Mouse (Mus musculus) gastrocnemius, postnatal 36 days (tissue): ENCODE data around the gene Rnf8. TPM values are rescaled to one million over a fixed set of nuclear protein-coding genes. Genes with fewer than 3 reads are reported as not detected.
A peak's percentile ranks its signal among the peaks of the same experiment; 100 is the strongest.

Experiments
- DNase-seq, 2 experiments: peaks; one replicate each; pipeline ENCODE4 v3.0.0; 2022
- intact Hi-C: fragments of 180-260 bp; cut with DNase I; formaldehyde crosslinking; loops from one replicate; pipeline ENCODE4 v1.15.1; 2025
- total RNA-seq, 2 experiments: library from RNA; stranded (reverse); gene quantifications; 2 replicates each; pipeline ENCODE4 v1.2.3; 2021

The Rnf8 gene
- total RNA-seq, 2 experiments from 2014 or later: 17.9 to 22.4 TPM

DNA sequence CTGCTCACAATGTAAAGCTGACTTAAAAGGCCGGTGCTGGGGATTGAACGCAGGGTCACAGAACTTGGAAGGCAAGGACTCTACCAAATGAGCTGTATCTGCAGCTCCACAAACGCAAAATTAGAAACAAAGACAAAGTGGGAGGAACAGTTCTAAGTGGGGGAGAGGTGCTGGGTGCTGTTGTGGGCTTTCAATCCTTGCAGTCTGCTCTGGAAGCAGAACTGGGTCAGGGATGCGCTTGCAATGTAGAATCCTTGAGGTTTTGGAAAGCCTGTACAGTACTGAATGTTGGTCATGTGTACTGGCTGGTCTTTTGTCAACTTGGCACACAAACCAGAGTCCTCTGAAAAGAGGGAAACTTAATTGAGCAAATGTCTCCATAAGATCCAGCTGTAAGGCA, 1.0 kb downstream of the Rnf8 start:
- no peak for DNase-seq
- intact Hi-C loops: no loop called here

DNA sequence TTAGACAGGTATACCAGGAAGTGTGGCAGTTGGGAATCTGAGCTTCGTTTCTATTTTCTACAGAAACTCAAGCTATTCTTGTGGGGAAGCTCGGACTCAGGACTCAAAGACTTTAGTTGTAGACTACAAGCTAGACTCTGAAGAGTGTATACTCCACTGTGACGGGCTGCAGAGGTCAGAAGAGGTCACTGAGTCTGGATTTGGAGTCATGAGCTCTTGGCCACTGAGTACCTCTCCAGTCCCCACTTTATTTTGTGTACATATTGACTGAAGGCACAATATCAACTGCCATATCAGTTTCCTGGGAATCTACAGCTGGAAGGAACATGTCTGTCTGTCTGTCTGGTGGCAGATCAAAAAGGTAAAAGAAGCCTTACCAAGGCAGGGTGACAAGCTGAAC, 4.6 kb downstream of the Rnf8 start:
- intact Hi-C loops: no loop called here

DNA sequence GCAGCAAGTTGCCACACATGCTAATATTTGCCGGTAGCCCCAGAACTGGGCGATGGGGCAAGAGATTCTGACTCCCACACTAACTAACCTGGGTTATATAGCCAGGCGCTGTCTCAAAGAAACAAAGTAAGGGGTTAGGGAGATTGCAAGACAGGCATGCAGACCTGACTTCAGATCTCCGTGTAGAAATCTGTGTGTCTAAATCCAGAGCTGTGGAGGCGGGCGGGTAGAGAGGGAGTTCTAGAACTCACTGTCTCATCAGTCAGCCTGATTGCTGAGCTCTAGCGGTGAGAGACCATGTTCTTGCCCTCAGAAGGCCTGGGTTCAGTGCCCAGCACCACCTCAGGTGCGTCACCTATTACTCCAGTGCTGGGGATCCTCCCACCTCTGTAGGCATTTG, 8.9 kb downstream of the Rnf8 start:
- intact Hi-C loops: no loop called here
- no peak for DNase-seq

More for the DNA sequence above, 4.6 kb downstream of the Rnf8 start:
- no peak for DNase-seq

DNA sequence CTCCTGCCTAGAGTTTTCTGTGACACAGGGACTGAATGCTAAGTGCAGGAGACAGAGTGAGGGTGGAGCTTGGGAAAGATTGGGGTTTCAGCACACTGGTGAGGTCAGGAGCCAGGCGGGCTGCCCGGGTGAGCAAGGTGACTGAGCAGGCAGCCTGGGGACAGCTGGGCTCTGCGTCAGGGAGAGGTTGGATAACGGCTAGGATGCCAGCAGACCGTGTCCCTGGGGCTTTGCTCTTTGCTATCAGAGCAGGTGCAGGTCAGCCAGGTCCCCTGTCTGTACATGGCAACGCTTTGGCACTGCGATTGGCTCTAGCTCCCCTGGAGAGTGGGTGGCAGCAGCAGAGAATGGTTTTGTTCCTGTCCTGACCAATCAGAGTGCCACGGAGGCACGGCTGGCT, 12.7 kb downstream of the Rnf8 start:
- DNase-seq: peak; percentile 28 to 47
- intact Hi-C loops: no loop called here

DNA sequence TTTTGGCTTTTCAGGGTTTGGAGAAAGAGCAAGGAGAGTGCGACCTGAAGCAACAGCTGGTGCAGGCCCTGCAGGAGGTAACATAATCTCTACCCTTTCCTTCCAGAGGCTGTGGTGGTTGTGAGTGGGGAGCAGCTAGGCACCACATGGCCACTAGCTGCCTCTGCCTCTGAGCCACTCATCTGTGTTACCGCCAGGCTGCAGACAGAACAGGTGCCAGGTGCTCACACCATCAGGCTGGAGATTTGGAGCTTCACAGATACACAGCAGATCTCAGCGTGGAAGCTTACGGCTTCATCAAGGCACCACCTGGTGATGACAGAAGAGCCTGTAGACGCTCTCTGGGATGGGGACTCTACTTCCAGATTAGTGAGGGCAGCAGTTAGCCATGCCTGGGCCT, 14.4 kb downstream of the Rnf8 start:
- intact Hi-C loops: no loop called here
- DNase-seq: no peak

DNA sequence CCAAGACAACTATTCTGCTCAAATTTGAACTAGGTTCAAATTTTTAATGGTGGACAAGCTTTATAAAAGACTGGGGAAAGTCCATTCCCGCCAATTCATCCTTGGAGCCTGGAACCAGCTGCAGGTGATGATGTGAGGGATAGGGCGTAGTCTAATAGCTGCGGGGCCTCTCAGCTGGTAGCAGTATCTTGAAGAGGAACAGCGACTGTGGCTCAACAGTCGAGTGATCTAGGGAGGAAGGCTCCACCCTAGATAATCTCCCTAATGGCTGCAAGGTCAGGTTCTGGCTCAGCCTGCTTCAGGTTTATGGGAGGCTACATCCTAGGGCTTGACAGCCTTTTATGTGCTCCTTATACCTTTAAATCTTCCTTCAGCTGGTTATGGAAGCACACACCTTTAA, 15.0 kb downstream of the Rnf8 start:
- intact Hi-C loops: no loop called here

DNA sequence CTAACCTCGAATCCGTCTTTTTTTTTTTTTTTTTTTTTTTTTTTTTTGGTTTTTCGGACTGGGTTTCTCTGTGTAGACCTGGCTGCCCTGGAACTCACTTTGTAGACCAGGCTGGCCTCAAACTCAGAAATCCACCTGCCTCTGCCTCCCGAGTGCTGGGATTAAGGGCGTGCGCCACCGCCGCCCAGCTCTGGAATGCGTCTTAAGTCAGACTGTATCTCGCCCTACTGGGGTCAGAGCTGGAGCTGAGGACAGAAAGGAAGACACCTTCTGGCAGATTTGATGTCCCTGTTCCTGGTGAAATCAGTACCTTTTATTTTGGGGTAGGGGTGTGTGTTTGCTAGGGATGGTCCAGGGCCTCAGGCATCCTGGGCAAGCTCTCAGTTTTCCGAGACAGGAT, 17.7 kb downstream of the Rnf8 start:
- intact Hi-C loops: no loop called here
- DNase-seq: no peak

More for the DNA sequence above, 15.0 kb downstream of the Rnf8 start:
- DNase-seq: no peak

DNA sequence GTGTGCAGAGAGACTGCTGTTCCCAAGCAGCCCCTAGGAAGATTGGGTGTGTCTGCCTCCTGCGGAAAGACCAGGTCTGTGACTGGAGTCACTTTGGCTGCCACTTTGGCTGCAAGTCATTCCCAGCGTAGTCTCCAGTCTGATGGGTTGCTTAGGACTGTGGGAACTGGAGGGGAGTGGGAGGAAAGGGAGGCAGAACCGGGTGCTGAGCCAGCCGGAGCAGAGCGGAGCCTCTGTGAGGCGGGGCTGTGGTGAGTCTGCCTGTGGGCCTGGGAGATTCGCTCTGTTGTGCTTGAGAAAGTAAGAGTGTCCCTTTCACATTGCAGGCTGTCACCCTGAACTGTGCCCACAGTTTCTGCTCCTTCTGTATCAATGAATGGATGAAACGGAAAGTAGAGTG, 20.9 kb downstream of the Rnf8 start:
- DNase-seq: no peak
- intact Hi-C loops: loop anchor here (5.0 kb wide), 1 partner anchor 57 kb away; no protein-coding TSS in a partner anchor

DNA sequence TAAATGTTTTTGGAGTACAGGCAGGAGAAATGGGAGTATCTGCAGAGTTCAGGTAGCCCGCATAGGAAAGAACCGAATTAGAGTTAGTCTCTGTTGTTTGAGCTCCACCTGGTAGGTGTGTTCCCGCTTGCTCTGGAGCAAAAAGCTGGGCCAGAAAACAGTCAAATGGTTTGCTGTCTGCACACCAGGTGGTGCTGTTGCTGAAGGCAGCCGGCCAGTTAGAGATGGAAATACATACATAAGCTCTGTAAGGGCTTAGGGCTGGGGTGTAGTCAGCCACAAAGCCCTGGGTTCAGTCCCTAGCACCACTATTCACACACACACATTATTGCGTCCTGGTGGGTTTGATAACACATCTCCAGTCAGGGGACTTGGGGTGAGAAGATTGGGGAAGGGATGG, 21.5 kb downstream of the Rnf8 start:
- intact Hi-C loops: loop anchor here (5.0 kb wide), 1 partner anchor 56 kb away; no protein-coding TSS in a partner anchor
- DNase-seq: no peak

DNA sequence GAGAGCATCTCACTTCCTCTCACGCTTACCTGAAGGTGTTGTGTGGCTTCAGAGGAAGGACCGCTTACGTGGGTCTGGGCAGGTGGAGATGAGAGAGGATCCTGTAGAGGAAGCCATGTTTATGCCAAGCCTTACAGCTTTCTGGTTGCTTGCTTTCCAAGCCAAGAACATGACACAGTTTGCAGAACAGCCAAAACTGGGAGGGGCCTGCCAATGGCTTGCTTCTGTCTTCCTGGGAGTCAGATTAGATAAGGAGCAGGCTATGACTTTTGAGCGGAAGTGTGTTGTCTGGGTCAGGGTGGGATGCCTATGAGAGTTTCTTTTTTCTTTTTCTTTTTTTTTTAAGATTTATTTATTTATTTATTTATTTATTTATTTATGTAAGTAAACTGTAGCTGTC, 22.8 kb downstream of the Rnf8 start:
- intact Hi-C loops: loop anchor here (5.0 kb wide), 1 partner anchor 55 kb away; no protein-coding TSS in a partner anchor
- no peak for DNase-seq

DNA sequence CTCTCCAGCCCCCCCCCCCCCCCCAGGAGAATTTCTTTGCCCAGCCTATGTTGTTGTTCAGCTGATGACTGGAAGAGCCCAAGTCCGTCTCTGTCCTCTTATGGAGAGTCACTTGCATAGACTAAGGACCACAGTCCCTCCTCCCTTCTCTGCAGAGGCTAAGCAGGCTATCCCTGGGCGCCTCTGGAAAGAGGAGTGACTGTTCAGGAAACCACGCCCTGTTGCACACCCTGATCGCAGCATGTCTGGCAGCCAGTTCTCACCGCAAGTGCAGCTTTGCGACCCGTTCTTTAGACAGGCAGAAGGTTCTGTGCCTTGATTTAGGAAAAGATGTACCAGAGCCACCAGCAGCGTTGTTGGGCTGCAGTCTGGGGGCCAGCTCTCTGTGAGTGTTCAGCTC, 23.3 kb downstream of the Rnf8 start:
- DNase-seq: no peak
- intact Hi-C loops: loop anchor here (5.0 kb wide), 1 partner anchor 54 kb away; no protein-coding TSS in a partner anchor

DNA sequence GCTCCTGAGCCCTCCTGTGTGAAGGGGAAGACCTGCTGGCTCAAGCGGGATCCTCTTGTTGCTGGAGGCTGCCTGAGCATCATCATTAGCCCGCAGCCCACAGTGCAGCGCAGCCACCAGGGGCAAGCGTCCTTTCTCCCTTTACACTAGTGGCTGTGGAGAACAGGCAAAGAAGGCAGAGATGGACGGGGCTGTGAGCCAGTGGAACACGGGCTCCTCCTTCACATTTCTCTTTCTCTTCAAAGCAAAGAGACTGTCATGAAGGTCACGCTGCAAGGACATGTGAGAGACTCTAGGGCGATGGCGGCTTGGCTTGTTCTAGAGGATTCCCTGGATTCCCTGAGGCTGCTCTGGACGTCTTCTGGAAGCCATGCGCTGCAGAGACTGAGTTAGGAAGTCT, 26.4 kb downstream of the Rnf8 start:
- no peak for DNase-seq
- intact Hi-C loops: no loop called here

DNA sequence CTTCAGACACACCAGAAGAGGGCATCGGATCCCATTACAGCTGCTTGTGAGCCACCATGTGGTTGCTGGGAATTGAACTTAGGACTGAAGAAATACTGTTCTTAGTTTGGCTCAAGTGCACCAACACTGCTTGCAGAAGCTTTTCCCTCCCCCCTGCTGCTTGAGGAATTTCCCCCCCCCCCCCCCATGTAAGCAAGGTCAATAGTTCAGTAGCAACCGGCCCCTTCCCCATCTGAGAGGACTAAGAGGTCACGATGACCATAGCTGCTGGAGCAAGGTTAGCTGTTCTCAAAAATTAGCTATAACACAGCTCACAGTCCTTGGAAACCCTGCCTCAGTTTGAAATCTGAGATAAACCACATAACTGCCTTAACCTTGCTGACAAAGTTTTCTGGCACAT, 27.6 kb downstream of the Rnf8 start:
- no peak for DNase-seq
- intact Hi-C loops: no loop called here

DNA sequence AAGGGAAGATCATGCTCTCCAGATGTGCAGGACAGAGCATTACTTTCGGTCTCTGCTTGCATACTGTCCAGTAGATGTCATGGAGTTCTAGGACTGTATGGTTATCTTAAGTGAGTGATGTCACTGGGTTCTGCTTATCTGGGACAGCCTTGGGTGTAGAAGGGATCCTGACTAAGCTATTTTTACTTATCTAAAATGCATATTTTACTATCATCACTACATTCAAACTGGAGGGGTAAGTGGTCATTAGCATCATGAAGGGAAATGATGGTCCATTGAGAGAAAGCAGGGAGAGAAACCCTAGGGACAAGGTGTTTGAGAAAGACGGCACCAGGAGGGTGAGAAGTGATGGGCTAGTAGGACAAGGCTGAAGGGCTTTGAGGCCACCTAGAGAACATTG, 43.7 kb downstream of the Rnf8 start:
- no peak for DNase-seq
- intact Hi-C loops: no loop called here

DNA sequence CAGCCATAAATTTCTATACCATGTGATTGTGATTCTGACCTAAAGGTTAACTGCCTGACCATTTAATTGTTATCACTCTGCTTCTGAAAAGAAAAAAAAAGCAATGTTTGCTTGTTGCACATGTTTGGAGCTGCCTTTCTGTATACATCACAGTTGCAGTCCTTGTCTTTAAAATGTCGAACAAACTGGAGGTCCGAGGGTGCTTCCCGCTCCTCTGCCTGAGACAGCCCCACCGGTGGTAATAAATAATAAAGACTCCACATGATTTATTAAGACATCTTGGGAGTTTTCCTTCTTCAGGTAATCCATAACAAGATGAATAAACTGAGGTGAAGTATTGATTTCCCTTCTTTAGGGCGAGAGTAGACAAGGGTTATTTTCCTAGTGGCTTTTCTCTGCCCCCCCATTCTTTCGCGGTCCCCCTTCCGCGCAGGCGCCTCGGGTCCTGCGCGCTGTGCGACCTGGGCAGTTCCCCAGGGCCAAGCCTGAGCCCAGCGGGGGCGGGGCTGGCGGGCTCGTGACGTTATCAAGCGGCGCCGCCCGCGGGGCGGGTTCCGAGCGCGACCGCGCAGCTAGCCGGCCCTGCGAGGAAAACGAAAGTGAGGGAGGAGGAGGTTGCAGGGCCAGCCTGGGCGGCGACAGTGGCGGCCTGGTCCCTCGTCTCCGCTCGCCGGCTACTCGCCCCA, 45.6 kb downstream of the Rnf8 start, which contains the start of gene Cmtr1:
Cmtr1 (plus strand) TSS at position 520 of the 686 bp plus-strand sequence.
- intact Hi-C loops: no loop called here
- DNase-seq: peak; percentile 94 to 95

DNA sequence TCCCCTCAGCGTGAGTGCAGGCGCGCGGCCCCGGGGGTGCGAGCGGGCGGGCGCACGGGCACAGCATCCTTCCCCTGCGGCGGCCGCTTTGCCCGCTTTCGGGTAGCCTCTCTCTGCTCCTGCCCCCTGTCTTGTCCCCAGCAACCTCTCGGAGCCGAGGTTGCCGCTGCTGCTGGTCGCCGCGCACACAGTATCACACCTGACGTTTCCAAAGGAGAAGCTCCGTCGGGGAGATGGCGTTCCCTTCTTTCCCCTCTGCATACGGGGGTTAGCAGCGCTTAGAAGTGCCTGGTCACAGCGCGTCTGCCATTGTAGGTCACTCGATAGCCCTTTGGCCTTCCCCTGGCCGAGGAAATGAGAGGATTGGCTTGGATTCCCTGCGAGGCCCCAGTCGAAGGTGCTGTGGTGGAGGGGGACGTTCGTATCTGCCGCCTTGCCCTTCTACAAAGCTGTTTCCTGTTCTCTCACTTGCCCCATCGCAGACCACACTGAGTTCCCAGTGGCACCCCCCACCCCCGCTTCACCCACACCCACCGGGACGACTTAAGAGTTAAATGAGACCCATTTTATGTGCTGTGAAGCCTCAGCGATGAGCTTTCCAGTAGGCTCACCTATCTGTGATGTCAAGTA, 46.3 kb downstream of the Rnf8 start:
- intact Hi-C loops: no loop called here
- DNase-seq: no peak

DNA sequence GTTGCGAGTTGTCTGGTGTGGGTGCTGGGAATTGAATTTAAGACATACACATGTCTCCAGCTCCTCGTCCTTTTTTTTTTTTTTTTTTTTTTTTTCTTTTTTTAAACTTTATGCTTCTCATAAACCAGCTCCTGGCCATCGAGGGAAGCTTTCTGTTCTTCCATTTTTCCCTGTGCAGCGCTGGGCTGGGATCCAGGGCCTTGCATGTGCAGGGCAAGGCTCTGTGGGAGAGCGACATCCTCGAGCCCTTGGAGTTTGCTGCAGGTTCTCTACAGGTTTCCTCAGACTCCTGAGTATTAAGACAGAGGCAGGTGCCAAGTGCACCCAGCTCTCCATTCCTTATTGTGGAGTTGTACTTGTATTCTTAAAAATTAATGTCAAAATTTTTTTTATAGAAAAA, 47.6 kb downstream of the Rnf8 start:
- intact Hi-C loops: no loop called here
- no peak for DNase-seq

DNA sequence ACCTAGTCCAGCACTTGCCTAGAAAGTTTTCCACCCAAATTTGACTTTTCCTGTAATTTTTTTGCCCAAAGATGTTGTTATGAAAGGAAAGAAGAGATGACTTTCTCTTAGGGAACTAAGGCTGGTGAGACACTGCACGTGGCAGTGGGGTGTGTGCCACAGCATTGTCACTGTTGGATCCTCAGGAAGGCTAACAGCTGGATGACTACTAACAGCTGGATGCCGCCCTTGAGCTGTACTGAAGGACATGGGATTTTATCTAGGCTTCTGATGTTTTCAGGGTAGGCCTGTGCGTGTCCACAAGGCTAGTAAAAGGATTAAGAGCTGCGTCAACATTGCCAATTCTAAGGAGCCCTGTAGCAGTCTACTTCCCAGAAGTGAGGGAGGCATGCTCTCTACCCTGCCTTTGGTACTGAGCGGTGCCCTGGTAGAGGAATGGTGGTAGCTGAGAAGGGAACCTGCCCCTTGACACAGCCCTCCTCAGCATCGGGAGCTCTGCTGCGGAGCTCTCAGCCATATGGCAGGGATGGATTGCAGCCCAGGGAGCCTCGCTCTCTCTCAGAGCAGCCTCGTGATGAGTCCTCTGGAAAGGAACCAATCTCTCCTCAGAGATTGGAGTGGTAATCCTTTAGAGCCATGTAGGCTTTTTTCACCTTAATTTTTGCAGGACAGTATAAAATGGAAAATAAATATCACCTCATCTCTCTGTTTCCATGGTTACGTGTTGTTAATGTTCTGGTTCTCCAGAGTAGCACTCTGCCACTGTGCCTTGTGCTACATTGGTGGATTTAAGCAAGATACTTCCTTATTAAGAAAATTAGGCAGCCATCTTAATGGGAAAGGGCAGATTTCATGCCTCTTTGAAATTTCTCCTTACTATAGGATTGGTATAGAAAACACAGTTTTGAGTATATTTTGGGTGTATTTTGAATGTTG, 53.7 kb downstream of the Rnf8 start:
- intact Hi-C loops: no loop called here
- no peak for DNase-seq

DNA sequence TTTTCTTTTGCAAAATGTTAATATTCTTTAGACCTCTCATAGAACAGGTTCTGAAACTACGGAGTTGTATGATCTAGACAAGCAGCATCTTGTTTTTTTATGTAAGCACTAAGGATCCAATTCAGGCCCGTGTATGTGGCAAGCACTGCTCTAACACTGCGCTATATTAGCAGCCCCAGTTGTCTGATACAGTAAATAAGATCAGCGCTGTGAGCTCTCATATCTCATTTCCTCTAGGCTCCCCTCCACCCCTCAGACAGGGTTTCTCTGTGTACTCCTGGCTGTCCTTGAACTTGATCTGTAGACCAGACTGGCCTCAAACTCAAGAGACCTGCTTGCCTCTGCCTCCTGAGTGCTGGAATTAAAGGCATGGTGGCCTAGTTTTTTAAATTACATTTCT, 54.4 kb downstream of the Rnf8 start:
- DNase-seq: no peak
- intact Hi-C loops: no loop called here

DNA sequence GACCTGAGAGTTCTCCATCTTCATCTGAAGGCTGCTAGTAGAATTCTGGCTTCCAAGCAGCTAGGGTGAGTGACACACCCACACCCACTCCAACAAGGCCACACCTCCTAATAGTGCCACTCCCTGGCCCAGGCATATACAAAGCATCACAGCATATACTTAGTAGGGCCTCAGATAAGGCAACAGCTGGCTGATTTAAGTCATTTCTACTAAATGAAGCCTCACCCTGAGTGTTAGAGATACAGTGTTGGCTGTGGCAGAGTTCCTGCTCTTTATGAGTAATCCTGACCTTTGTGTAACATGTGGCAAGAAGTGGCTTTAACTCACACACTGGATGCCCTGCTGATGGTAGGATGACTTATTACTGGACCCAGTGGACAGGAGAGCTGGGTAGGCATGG, 55.3 kb downstream of the Rnf8 start:
- intact Hi-C loops: no loop called here
- DNase-seq: no peak

DNA sequence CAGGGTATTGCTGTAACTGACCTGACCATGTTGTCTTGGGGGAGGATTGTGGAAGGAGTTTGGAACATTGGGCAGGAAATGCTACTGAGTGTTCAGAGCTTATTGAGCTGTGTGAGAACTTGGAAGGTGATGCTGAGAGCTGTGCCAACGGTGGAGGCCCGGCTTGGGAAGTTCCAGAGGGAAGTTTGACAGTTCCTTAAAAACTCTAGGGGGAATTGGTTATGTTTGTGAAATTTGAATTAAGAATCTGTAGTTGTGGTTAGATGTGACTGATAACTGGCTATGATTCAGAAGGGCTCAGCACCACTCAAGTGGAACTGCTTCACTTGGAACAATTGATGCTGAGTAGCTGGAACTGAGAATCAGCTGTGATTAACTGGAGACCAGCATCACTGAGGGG, 56.4 kb downstream of the Rnf8 start:
- DNase-seq: no peak
- intact Hi-C loops: no loop called here
